Comparison of ENCODE assay signal across 8 mouse cellular contexts in genomic region chr4:132921488-132921887, GRCm38 (mm10). TPM values are rescaled to one million over a fixed set of nuclear protein-coding genes. Genes with fewer than 3 reads are reported as not detected.
DNase-seq lines count a peak whose midpoint lies in the region; ATAC-seq lines count a peak whose summit lies in the region.

No protein-coding gene starts in this region.

- 51% methylated on average over 12 of the region's 12 CpGs for WGBS in neural tube, embryonic 11.5 days
- WGBS in limb, embryonic 13.5 days: 37% methylated on average over 12 of the region's 12 CpGs
- 32% methylated on average over 12 of the region's 12 CpGs for WGBS in stomach, embryonic 15.5 days

- H3K27ac ChIP-seq in neural tube, embryonic 11.5 days (ENCODE audit: low read depth, low read length): no peak overlapping the region
- H3K27ac ChIP-seq in limb, embryonic 13.5 days: 0 out of 2 replicates have a peak overlapping the region, but pooled peaks have one; percentile 39
- H3K27ac ChIP-seq in stomach, embryonic 15.5 days: peak overlapping the region; percentile 86; the same call in 1 of the 2 replicates

- peak; percentile 27 for DNase-seq in cerebellum, adult 9-11 months
- DNase-seq in cerebellum, postnatal 25 days: no peak
- no peak for DNase-seq in neural tube, embryonic 11.5 days (ENCODE audit: low spot score)
- DNase-seq in neural tube, embryonic 10.5 days (ENCODE audit: extremely low spot score, low spot score): no peak
- no peak for DNase-seq in left cerebral cortex, postnatal 4 days
- DNase-seq in frontal cortex, postnatal 36 days (ENCODE audit: low spot score in 2 of 2): no peak

- intact Hi-C loops in left cerebral cortex, postnatal 4 days (cut with DNase I): no loop called here

- no peaks in the 10 kb centered on the region for H3K9me3 ChIP-seq in neural tube, embryonic 11.5 days (ENCODE audit: control insufficient read depth, low read length)
- no peaks in the 10 kb centered on the region for H3K9me3 ChIP-seq in limb, embryonic 13.5 days
- H3K9me3 ChIP-seq in stomach, embryonic 15.5 days: no peaks in the 10 kb centered on the region

- no peaks in the 10 kb centered on the region for H3K36me3 ChIP-seq in neural tube, embryonic 11.5 days (ENCODE audit: control insufficient read depth, insufficient read depth, low read length)
- H3K36me3 ChIP-seq in limb, embryonic 13.5 days: peaks cover 28% of the 10 kb centered on the region
- 0 out of 2 replicates have a peak, but pooled peaks cover 3% of the 10 kb centered on the region for H3K36me3 ChIP-seq in stomach, embryonic 15.5 days

- peak overlapping the region; percentile 73 for H3K4me2 ChIP-seq in neural tube, embryonic 11.5 days (ENCODE audit: low read depth)
- peak overlapping the region; percentile 85 for H3K4me2 ChIP-seq in limb, embryonic 13.5 days (replicated peaks)
- peak overlapping the region; percentile 67 for H3K4me2 ChIP-seq in stomach, embryonic 15.5 days

- H3K9ac ChIP-seq in neural tube, embryonic 11.5 days (ENCODE audit: low read length): peak overlapping the region; percentile 87
- H3K9ac ChIP-seq in limb, embryonic 13.5 days: peak overlapping the region; percentile 89
- H3K9ac ChIP-seq in stomach, embryonic 15.5 days: peak overlapping the region; percentile 93

- no peak for ATAC-seq in neural tube, embryonic 11.5 days (ENCODE audit: insufficient read depth, low FRiP score, low TSS enrichment)
- no peak for ATAC-seq in limb, embryonic 13.5 days (ENCODE audit: low FRiP score, low read depth)
- no peak for ATAC-seq in stomach, embryonic 15.5 days (ENCODE audit: insufficient read depth, low FRiP score, low read depth)

- peak overlapping the region; percentile 93 for H3K4me3 ChIP-seq in neural tube, embryonic 11.5 days (ENCODE audit: low read depth, low read length)
- H3K4me3 ChIP-seq in limb, embryonic 13.5 days: peak overlapping the region; percentile 98
- peak overlapping the region; percentile 100 for H3K4me3 ChIP-seq in stomach, embryonic 15.5 days (replicated peaks)

- H3K4me1 ChIP-seq in neural tube, embryonic 11.5 days (ENCODE audit: control insufficient read depth, insufficient read depth, low read length): 0 out of 2 replicates have a peak, but pooled peaks cover 6% of the 10 kb centered on the region
- H3K4me1 ChIP-seq in limb, embryonic 13.5 days: peaks cover 13% of the 10 kb centered on the region
- peaks cover 8% of the 10 kb centered on the region; the same call in 1 of the 2 replicates for H3K4me1 ChIP-seq in stomach, embryonic 15.5 days

- no peaks in the 10 kb centered on the region for H3K27me3 ChIP-seq in neural tube, embryonic 11.5 days (ENCODE audit: control insufficient read depth, insufficient read depth, low read length)
- H3K27me3 ChIP-seq in limb, embryonic 13.5 days: no peaks in the 10 kb centered on the region
- H3K27me3 ChIP-seq in stomach, embryonic 15.5 days (replicated peaks): no peaks in the 10 kb centered on the region

RNA-seq across cellular contexts. Expression of gene Fam76a, which starts 0.9 kb away (rescaled TPM):
- polyA plus RNA-seq in neural tube, embryonic 11.5 days (2014; fragmentation: Nextera tagmentation; extraction: Ambion mirVana): 28.2 and 28.4 TPM in 2 replicates
- 39.9 and 44.8 TPM in 2 replicates for polyA plus RNA-seq in limb, embryonic 13.5 days (2015; fragmentation: Nextera tagmentation; extraction: Ambion mirVana)
- polyA plus RNA-seq in stomach, embryonic 15.5 days (2015; fragmentation: Nextera tagmentation; extraction: Ambion mirVana): 39.3 and 45.5 TPM in 2 replicates
- total RNA-seq in left cerebral cortex, postnatal 4 days (2021): 10 to 100 TPM; 24.3 to 25.4 TPM

RNA-seq across cellular contexts. Expression of gene Stx12, which starts 37.2 kb away (rescaled TPM):
- polyA plus RNA-seq in neural tube, embryonic 11.5 days (2014; fragmentation: Nextera tagmentation; extraction: Ambion mirVana): 96.1 and 103 TPM in 2 replicates
- polyA plus RNA-seq in limb, embryonic 13.5 days (2015; fragmentation: Nextera tagmentation; extraction: Ambion mirVana): 61.9 and 66.4 TPM in 2 replicates
- 54.8 and 58.3 TPM in 2 replicates for polyA plus RNA-seq in stomach, embryonic 15.5 days (2015; fragmentation: Nextera tagmentation; extraction: Ambion mirVana)
- total RNA-seq in left cerebral cortex, postnatal 4 days (2021): 100 to 1,000 TPM; 146 to 153 TPM

RNA-seq across cellular contexts. Expression of gene Fgr, which starts 52.4 kb away (rescaled TPM):
- polyA plus RNA-seq in neural tube, embryonic 11.5 days (2014; fragmentation: Nextera tagmentation; extraction: Ambion mirVana): 0.09 and 0.24 TPM in 2 replicates
- polyA plus RNA-seq in limb, embryonic 13.5 days (2015; fragmentation: Nextera tagmentation; extraction: Ambion mirVana): 0.19 and 0.26 TPM in 2 replicates
- polyA plus RNA-seq in stomach, embryonic 15.5 days (2015; fragmentation: Nextera tagmentation; extraction: Ambion mirVana): 1.6 TPM in 2 replicates
- total RNA-seq in left cerebral cortex, postnatal 4 days (2021): under 1 TPM; 0.42 to 0.44 TPM
